Mouse (Mus musculus) small intestine, adult 2 months (tissue): ENCODE results near the gene Msh4. TPM values are rescaled to one million over a fixed set of nuclear protein-coding genes. Genes with fewer than 3 reads are reported as not detected.
A peak's percentile ranks its signal among the peaks of the same experiment; 100 is the strongest.
"Not testable (repeated sequence)": the region's sequence is repeated elsewhere in the genome, so short reads cannot be mapped to it uniquely, and the experiment has no call there.

Experiments
- H3K27ac ChIP-seq: fragments of 200-500 bp; 2 replicates; pipeline ENCODE4 v1.5.1; 2012; ENCODE audit warnings: low read depth, low read length, control low read depth, inconsistent platforms; ENCODE audit not compliant: insufficient read depth
- H3K27me3 ChIP-seq: fragments of 200-500 bp; 2 replicates; pipeline ENCODE4 v1.6.1; 2012; ENCODE audit warnings: mild to moderate bottlenecking, moderate library complexity, low read length, inconsistent platforms; ENCODE audit not compliant: control insufficient read depth, insufficient read depth
- H3K36me3 ChIP-seq: fragments of 200-500 bp; 2 replicates; pipeline ENCODE4 v1.6.1; 2012; ENCODE audit warnings: mild to moderate bottlenecking, low read length, control low read depth, inconsistent platforms; ENCODE audit not compliant: control insufficient read depth, insufficient read depth
- H3K4me1 ChIP-seq: fragments of 200-500 bp; 2 replicates; pipeline ENCODE4 v1.6.1; 2012; ENCODE audit warnings: low read length, inconsistent platforms, mixed read lengths; ENCODE audit not compliant: control insufficient read depth, insufficient read depth, insufficient read length
- H3K4me3 ChIP-seq: fragments of 200-500 bp; 2 replicates; pipeline ENCODE4 v1.5.1; 2012; ENCODE audit warnings: low read depth, mild to moderate bottlenecking, control low read depth, inconsistent platforms, low read length, moderate library complexity
- CTCF ChIP-seq: fragments of 200-500 bp; IDR thresholded peaks from 2 replicates; pipeline ENCODE4 v1.5.1; 2012; ENCODE audit warnings: low read depth, mild to moderate bottlenecking, control low read depth, inconsistent platforms, low read length, moderate library complexity, mixed read lengths; ENCODE audit not compliant: insufficient replicate concordance, insufficient read length; ENCODE audit errors: extremely low read depth
- POLR2A ChIP-seq: fragments of 200-500 bp; IDR thresholded peaks from 2 replicates; pipeline ENCODE4 v1.6.1; 2012; ENCODE audit warnings: low read depth, mild to moderate bottlenecking, control low read depth, inconsistent platforms, low read length, moderate library complexity
- WGBS: fragments of 180-500 bp; shearing (Covaris S2); methylation state at CpG from one replicate; pipeline ENCODE4 v1.1.7; 2018; 5-methylcytosine and 5-hydroxymethylcytosine counted together
- polyA plus RNA-seq: library from polyadenylated mRNA; depleted of rRNA; stranded (reverse); fragments of >200 nt; gene quantifications from 2 replicates; pipeline ENCODE4 v1.2.3, GENCODE M21; 2012

Msh4 gene
- polyA plus RNA-seq, 1 experiment: 0.03 TPM

DNA sequence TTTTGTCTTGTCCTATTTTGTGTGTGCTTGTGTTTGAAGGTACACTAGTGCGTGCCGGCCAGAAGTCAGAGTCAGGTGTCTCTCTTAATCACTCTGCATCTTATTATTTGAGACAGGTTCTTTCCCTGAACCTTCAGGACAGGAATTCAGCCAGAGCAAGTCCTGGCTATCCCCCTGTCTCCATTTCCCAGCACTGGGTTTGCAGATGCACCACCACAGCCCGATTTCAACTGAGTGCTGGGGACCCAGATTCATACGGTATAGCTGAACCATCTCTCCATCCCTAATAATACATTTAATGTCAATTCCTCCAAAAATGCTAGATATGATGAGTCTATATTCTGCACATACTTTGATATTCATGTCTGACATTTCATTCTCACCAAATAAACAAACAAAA, 71.9 kb downstream of the Msh4 start:
- H3K27ac ChIP-seq: no peak overlapping the region
- TF ChIP-seq POLR2A (no peak), CTCF (no peak)

DNA sequence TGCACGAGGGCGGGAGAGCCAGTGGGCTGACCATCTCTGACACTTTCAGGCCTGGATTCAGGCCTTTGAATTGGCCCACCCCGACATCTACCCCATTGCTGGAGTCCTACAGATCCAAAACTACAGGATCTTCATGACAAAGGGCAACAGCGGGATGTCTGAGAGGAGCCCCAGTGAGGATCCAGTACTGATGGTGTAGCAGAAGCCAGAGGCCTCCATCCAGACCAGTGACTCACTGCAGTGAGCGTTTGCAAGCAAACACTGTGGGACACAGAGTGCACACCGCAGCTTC, 73.3 kb downstream of the Msh4 start:
- no peak for TF ChIP-seq POLR2A
- no peak for TF ChIP-seq CTCF
- 88% methylated on average over 6 of the region's 6 CpGs for WGBS
- H3K27me3 ChIP-seq: no peaks in the 10 kb centered on the region
- no peaks in the 10 kb centered on the region for H3K4me1 ChIP-seq
- no peak overlapping the region for H3K27ac ChIP-seq
- no peaks in the 10 kb centered on the region for H3K36me3 ChIP-seq
- H3K4me3 ChIP-seq: no peak overlapping the region

More for the DNA sequence above, 71.9 kb downstream of the Msh4 start:
- H3K4me1 ChIP-seq: no peaks in the 10 kb centered on the region
- H3K27me3 ChIP-seq: no peaks in the 10 kb centered on the region
- WGBS: 85% methylated on average over 4 of the region's 4 CpGs
- no peaks in the 10 kb centered on the region for H3K36me3 ChIP-seq
- no peak overlapping the region for H3K4me3 ChIP-seq

DNA sequence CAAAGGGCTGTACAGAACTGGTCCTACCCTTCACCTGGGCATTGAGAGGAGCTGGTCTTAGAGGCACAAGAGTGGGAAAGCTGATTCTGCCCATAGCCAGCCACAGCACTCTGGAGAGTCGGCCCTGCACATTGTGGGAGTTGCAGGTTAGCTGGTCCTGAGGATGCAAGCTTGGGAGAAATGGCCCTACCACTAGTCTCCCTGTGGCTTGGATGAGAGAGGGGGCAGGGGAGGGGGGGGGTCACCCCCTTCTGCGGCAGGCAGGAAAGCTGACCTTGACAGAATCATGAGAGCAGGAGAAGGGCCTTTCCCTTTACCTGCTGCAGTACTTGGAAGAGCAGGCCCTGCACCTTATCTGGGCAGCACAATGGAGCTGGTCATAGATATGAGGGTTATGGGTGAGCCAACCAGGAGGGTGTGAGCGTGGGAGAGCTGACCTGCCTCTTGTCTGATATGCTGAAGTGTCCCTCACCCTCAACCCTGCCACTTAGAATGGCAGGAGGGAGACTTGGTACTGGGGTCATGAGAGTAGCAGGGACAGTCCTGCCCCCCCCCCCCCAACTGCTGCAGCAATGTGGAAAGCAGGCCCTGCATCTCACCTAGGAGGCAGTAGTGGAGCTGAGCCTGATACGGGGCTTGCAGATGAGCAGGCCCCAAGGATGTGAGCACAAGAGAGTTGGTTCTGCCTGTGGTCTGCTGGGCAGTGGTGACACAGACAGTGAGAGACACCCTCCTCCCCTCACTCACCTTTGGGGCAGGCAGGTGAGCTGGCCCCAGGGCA, 73.9 kb downstream of the Msh4 start:
- no peak overlapping the region for H3K4me3 ChIP-seq
- 76% methylated on average over 4 of the region's 4 CpGs for WGBS
- no peaks in the 10 kb centered on the region for H3K36me3 ChIP-seq
- H3K4me1 ChIP-seq: no peaks in the 10 kb centered on the region
- no peaks in the 10 kb centered on the region for H3K27me3 ChIP-seq
- TF ChIP-seq POLR2A (no peak), CTCF (no peak)
- no peak overlapping the region for H3K27ac ChIP-seq

DNA sequence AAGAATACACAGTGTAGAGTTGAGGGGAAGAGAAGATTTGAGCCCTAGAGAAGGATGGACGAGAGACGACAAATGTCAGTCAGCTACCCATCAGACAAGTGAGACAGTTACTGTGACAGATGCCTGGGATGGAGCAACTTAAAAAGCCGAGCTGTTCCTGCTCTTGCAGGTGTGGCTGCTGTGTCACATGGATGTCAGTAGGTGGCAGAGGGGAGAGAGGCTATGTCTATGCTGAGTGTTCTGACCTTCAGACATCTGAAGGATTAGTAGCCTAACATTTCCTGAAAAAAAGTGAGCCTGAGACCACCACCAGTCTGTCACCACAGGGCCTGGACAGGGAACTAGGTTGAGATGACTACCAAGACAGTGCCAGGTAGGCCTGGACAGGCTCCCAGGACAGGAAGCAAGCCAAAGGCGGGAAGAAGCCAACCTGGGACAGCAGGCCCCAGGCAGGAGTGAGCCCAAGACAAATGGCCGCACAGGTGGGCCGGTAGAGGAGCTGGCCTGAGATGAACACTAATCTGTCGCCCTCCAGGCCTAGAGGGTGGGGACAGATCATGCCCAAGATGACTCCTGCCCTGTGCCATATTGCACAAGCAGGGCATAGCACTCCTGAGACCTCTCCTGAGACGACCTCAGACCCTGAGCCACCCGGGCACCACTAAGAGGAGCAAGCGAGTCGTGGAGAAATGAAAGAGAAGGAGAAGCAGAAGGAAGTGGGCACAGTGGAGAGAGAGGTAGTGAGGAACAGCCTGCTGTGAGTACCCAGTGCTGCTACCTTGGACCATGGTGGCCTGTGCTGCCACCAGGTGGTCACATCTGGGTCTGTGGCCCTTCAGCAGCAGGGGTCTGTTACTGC, 74.7 kb downstream of the Msh4 start:
- no peak overlapping the region for H3K27ac ChIP-seq
- no peak overlapping the region for H3K4me3 ChIP-seq
- H3K27me3 ChIP-seq: no peaks in the 10 kb centered on the region
- no peaks in the 10 kb centered on the region for H3K36me3 ChIP-seq
- 68% methylated on average over 11 of the region's 11 CpGs for WGBS
- H3K4me1 ChIP-seq: no peaks in the 10 kb centered on the region
- TF ChIP-seq POLR2A (no peak), CTCF (peak; percentile 16; the same call in 1 of the 2 replicates)

DNA sequence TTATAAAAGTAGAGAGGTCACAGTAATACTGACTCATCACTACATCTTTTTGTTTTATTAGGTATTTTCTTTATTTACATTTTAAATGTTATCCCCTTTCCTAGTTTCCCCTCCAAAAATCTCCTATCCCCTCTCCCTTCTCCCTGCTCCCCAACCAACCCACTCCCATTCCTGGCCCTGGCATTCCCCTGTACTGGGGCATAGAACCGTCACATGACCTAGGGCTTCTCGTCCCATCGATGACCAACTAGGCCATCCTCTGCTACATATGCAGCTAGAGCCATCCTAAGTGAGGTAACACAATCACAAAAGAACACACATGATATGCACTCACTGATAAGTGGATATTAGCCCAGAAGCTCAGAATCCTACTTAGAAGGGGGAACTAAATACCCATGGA, 76.2 kb downstream of the Msh4 start:
- 95% methylated on average over 3 of the region's 3 CpGs for WGBS
- not testable (repeated sequence) for H3K27me3 ChIP-seq, H3K36me3 ChIP-seq, H3K4me3 ChIP-seq, H3K4me1 ChIP-seq, H3K27ac ChIP-seq

DNA sequence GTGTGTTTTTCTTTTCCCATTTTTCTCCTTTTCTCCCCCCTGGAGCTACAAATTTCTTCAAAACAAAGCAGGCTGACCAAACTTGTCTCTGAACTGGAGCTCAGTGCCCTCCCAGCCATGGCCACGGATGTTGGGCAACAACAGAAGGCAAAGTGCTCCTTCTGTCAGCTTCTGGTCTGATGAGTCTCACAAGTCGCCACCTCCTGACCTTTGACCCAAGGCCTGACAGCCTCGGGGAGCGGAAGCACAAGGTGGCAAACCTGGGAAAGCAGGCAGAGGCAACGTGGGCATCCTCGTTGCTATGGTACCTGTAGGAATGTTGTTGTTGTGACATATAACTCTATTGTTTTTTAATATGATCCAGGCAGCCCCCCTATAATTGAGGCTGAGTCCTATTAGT, 79.3 kb downstream of the Msh4 start:
- no peaks in the 10 kb centered on the region for H3K36me3 ChIP-seq

DNA sequence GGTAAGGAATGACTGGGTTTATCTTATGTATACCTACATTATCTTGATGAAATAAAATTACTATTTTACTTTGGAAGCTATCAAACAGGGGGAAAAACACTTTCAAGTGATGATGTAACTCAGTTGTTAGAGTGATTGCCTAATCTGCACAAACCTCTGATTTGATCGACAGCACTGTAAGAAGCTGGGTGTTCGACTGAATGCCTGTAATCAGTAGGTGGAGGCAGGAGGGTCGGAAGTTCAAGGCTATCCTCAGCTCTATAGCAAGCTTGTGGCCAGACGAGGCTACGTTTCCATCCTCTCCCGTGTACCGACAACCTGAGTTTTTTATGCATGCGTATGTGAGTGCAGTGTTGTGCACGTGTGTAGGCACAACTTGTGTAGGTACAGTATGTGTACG, 80.7 kb downstream of the Msh4 start:
- 44% methylated on average over 10 of the region's 10 CpGs for WGBS
- no peaks in the 10 kb centered on the region for H3K27me3 ChIP-seq

More for the DNA sequence above, 79.3 kb downstream of the Msh4 start:
- Histone ChIP-seq H3K4me3 (no peak overlapping the region), H3K4me1 (peaks cover 4% of the 10 kb centered on the region; the same call in 1 of the 2 replicates), H3K27me3 (no peaks in the 10 kb centered on the region), H3K27ac (no peak overlapping the region)
- WGBS: 22% methylated on average over 6 of the region's 6 CpGs
- TF ChIP-seq POLR2A (no peak), CTCF (no peak)

More for the DNA sequence above, 80.7 kb downstream of the Msh4 start:
- no peak overlapping the region for H3K27ac ChIP-seq
- no peak overlapping the region for H3K4me3 ChIP-seq
- TF ChIP-seq POLR2A: no peak
- no peak for TF ChIP-seq CTCF
- no peaks in the 10 kb centered on the region for H3K36me3 ChIP-seq
- H3K4me1 ChIP-seq: peaks cover 4% of the 10 kb centered on the region; the same call in 1 of the 2 replicates
